Mouse (Mus musculus) right cerebral cortex, postnatal 25 days (tissue): ENCODE measurements around the gene Kif2b.

Experiments
- DNase-seq: peaks from one replicate; pipeline ENCODE4 v3.0.0; 2022

Kif2b gene

DNA sequence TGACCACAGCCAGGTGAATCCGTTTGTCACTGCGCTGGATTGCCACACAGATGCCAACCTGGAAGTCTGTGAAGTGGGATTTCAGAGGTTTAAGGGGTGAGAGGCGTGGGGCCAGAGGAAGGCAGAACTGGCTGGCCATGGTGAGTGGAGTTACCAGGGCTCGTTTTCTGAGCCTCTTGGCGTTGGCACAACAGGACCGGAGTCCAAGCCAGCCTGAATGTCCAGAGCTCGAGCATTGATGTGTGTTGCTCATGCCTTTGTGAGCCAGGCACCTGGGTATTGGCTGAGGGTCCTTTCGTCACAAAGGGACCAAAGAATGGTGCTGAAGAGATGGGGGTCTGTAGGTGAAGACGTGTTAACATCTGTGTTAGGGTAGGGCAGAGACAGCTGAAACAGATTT, at the start of gene Kif2b:
Kif2b (minus strand) TSS at position 242 of the 400 bp plus-strand sequence.
- no peak for DNase-seq

- DNase-seq: peak; percentile 4
Measured at GRCm38 (mm10) chr11:91593088-91593487, 15.7 kb upstream of the Kif2b start.

- no peak for DNase-seq
Measured at GRCm38 (mm10) chr11:91576856-91577255, 502 bp downstream of the Kif2b start.

DNA sequence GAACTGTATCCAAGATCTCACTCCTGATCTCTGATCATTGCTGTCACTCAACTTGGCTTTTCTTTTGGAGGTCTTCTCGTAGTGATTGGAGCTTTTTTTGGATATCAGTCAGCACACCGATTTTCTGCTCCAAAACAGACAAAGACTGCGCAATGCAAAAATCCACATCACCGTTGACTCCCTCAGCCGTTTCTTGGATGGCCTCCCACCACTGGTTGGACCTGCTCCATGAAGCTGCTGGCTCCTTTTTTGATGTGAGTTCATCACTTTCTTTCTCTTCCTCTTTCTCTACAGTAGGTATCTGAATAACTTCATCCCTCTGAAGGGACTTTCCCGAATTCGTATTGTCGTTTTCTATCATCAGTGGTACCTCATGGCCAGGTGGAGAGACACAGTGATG, 2.0 kb downstream of the Kif2b start:
- DNase-seq: no peak

GRCm38 (mm10) chr11:91574477-91574876, 2.9 kb downstream of the Kif2b start:
- no peak for DNase-seq

DNA sequence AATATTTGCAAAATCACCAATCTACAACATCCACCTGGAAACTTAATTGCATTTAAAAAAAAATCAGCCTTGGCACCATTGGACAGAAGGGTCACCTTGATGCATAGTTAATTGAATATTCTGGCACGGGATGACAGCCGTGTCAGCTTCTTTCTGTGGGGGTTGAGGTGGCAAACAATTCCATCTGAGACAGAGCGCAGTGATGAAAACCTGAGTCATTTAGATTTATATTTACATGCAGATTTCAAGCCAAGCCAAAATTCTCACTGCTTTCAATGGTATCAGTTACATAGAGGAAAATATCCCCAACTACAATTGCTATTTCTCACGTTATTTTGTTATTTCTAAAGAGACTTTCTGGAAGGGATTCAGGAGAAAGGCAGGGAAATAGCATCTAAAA, 46.6 kb downstream of the Kif2b start:
- DNase-seq: peak; percentile 4
